In genomic region chr1:132391580-132392022, GRCm38 (mm10) we compare ENCODE assay signal across 8 mouse cellular contexts. TPM values are rescaled to one million over a fixed set of nuclear protein-coding genes. Genes with fewer than 3 reads are reported as not detected.
DNase-seq lines count a peak whose midpoint lies in the region; ATAC-seq lines count a peak whose summit lies in the region.

No protein-coding gene starts in this region.

- ATAC-seq in forebrain, embryonic 14.5 days: peak; percentile 93
- peak; percentile 54 to 63 for ATAC-seq in hematopoietic stem cell, adult 5-6 weeks (replicated peaks in 1 of 2; ENCODE audit: insufficient read depth in 1 of 2, low FRiP score in 2 of 2, low TSS enrichment in 1 of 2, low read depth in 1 of 2, poor library complexity in 2 of 2, severe bottlenecking in 2 of 2)
- ATAC-seq in megakaryocyte, adult 5-6 weeks (ENCODE audit: poor library complexity, severe bottlenecking): peak; percentile 74
- no peak for ATAC-seq in activated CD4-positive, CD25-positive, alpha-beta regulatory T cell, adult 4 months

- H3K9ac ChIP-seq in forebrain, embryonic 14.5 days (ENCODE audit: low read length): peak overlapping the region; percentile 95

- no peaks in the 10 kb centered on the region for H3K36me3 ChIP-seq in forebrain, embryonic 14.5 days (ENCODE audit: control insufficient read depth, insufficient read depth, low read length)

- peak; percentile 90 for DNase-seq in MN1 (ENCODE audit: low spot score)
- peak; percentile 87 to 91 for DNase-seq in cerebellum, adult 18-20 months
- peak; percentile 90 for DNase-seq in forebrain, embryonic 14.5 days (ENCODE audit: low spot score)
- DNase-seq in left cerebral cortex, adult 8-10 months (ENCODE audit: low spot score in 2 of 2): peak; percentile 55 to 68
- DNase-seq in right cerebral cortex, postnatal 14 days: peak; percentile 68

- H3K4me2 ChIP-seq in forebrain, embryonic 14.5 days (ENCODE audit: low read length): peak overlapping the region; percentile 73

- H3K4me1 ChIP-seq in forebrain, embryonic 14.5 days (ENCODE audit: control insufficient read depth, insufficient read depth, low read length): peaks cover 22% of the 10 kb centered on the region

- peak overlapping the region; percentile 91 for H3K27ac ChIP-seq in forebrain, embryonic 14.5 days (ENCODE audit: low read depth, low read length)

- no peaks in the 10 kb centered on the region for H3K9me3 ChIP-seq in forebrain, embryonic 14.5 days (replicated peaks; ENCODE audit: control insufficient read depth, low read length)

- no peaks in the 10 kb centered on the region for H3K27me3 ChIP-seq in forebrain, embryonic 14.5 days (replicated peaks; ENCODE audit: control insufficient read depth, insufficient read depth, low read length)

- H3K4me3 ChIP-seq in forebrain, embryonic 14.5 days (ENCODE audit: low read depth, low read length): peak overlapping the region; percentile 77

- 0% methylated on average over 34 of the region's 54 CpGs for WGBS in forebrain, embryonic 14.5 days

RNA-seq across cellular contexts. Expression of gene Tmcc2, which starts 0.5 kb away (rescaled TPM):
- polyA plus RNA-seq in forebrain, embryonic 14.5 days (2014; fragmentation: Nextera tagmentation; extraction: Ambion mirVana): 18.2 and 23.1 TPM in 2 replicates
- total RNA-seq in hematopoietic stem cell, adult 5-6 weeks (2017): 9.4 and 10.1 TPM in 2 replicates
- total RNA-seq in left cerebral cortex, adult 8-10 months (2022): 100 to 1,000 TPM; 182 to 205 (median 192) TPM
- total RNA-seq in megakaryocyte, adult 5-6 weeks (2015): 4.9 and 6.9 TPM in 2 replicates
- total RNA-seq in megakaryocyte, adult 5-6 weeks (2017): 5.3 and 7.8 TPM in 2 replicates
- 1 to 10 TPM in 1 of 2 experiments, under 1 TPM in 1; 0.54 to 1.6 TPM for polyA plus RNA-seq in activated CD4-positive, CD25-positive, alpha-beta regulatory T cell, adult 4 months (2017; shearing (Covaris generic))

RNA-seq across cellular contexts. Expression of gene Dstyk, which starts 25.8 kb away (rescaled TPM):
- 7.7 and 8.9 TPM in 2 replicates for polyA plus RNA-seq in forebrain, embryonic 14.5 days (2014; fragmentation: Nextera tagmentation; extraction: Ambion mirVana)
- total RNA-seq in hematopoietic stem cell, adult 5-6 weeks (2017): 29.6 and 42.8 TPM in 2 replicates
- total RNA-seq in left cerebral cortex, adult 8-10 months (2022): 10 to 100 TPM; 40.9 to 51.7 (median 42.4) TPM
- 17.2 and 19.5 TPM in 2 replicates for total RNA-seq in megakaryocyte, adult 5-6 weeks (2015)
- 24.8 and 36.6 TPM in 2 replicates for total RNA-seq in megakaryocyte, adult 5-6 weeks (2017)
- polyA plus RNA-seq in activated CD4-positive, CD25-positive, alpha-beta regulatory T cell, adult 4 months (2017; shearing (Covaris generic)): 1 to 10 TPM; 4.0 to 4.3 TPM

Comparison
In these comparisons a context has a peak if more than half of its experiments do, and no peak if none do; other contexts are left out.
1. RNA of gene Tmcc2, which starts 0.5 kb away (total RNA-seq): 182 to 205 TPM in left cerebral cortex, adult 8-10 months; 9.4 to 10.1 TPM in hematopoietic stem cell, adult 5-6 weeks and 4.9 to 7.8 TPM in megakaryocyte, adult 5-6 weeks; every median in the first group is over 10 times any median in the second.
2. Peak in every context shown above with its lines, with median percentiles within 50 percentile points of each other: DNase-seq.